Mouse (Mus musculus): ENCODE data around the gene Rhox11.
"Not testable (repeated sequence)": the region's sequence is repeated elsewhere in the genome, so short reads cannot be mapped to it uniquely, and the experiment has no call there.

Rhox11 gene

DNA sequence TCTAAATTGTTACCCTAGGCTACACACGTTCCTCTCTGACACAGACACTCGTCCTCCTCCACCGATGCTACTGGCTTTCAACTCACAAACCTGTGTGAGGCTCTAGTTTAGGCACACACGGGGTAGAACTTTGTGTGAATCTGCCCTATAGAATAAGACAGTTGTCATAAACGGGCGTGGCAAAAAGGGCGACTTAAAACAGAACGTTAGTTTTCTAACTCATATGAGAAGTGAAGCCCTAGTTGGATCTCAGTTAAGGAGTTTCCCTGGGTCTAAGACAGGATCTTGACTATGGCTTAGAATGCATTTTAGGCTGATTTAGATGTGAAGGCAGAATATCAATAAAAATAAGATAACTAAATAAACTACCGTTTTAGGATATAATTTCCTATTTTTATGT is at the start of gene Rhox11:
Gene Rhox11 (minus strand): TSS at position 101 of the 400 bp plus-strand sequence.
- DNase-seq: no peak

- no peak for DNase-seq
These were observed 36.5 kb upstream of the Rhox11 start for GRCm38 (mm10) chrX:38121478-38121877.

DNA sequence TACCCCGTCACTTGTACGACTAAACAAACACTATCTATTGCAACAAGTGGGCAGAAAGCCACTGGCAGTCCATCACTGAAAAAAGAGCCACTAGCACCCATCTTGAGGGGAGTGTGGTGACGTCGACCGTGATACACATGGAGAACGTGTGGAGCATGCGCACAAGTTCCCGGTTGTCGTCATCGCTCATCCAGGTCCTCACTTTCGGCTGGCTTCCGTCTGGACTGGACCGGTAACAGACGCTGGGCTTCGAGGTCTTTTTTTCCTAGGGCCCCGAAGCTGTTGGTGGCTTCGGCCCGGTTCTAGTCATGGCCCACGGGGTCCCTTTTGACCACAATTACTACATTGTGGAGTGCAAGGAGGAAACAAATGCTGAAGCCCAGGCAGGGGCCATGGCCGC is 36.0 kb upstream of the Rhox11 start, which contains the start of gene Rhox13:
Gene Rhox13 (plus strand): TSS at position 238 of the 400 bp plus-strand sequence.
- no peak for DNase-seq

GRCm38 (mm10) chrX:38110807-38111206 is 25.9 kb upstream of the Rhox11 start, which contains the start of gene Rhox12:
Rhox12 (minus strand) TSS chrX:38110907.
- DNase-seq: no peak

DNA sequence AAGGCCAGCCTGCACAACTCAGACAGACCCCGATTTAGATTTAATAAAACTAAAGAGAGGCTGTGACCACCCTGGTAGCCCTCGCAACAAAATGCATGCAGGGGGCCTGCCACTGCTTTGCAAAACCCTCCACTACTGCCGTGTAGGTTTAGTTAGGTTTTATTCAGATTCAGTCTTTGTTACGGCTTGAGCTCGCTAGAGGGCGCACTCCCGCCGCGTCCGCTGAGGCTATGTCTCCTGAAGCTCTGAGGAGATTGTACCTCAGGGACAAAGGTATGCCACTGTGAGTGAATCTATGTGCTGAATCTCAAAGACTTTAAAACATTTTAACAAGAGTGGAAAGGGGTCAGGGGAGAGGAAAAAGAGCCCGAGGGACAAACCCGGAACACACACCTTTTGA is 715 bp downstream of the Rhox11 start:
- DNase-seq: peak; percentile 58

- no peak for DNase-seq
These were observed 18.8 kb downstream of the Rhox11 start, which contains the start of gene Rhox10 for GRCm38 (mm10) chrX:38066175-38066574. Rhox10 (plus strand) TSS chrX:38066475.

DNA sequence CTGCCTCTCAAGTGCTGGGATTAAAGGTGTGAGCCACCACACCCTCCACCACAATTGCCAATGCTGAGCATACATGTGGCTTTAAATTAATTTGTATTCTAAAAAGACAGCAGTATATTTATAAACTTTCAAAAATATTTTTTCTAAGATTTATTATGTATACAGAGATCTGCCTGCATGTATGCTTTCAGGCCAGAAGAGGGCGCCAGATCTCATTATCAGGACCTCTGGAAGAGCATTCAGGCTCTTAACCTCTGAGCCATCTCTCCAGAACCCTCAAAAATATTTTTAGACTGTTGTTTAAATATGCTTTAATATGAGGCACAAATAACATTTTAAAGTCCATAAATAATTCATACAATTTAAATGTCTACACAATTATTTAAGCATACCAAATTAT is 23.4 kb downstream of the Rhox11 start:
- peak; percentile 8 for DNase-seq

GRCm38 (mm10) chrX:38043014-38043413 is 41.9 kb downstream of the Rhox11 start, which contains the start of gene Btg1-ps2:
Btg1-ps2 (minus strand) TSS chrX:38043114.
- DNase-seq: not testable (repeated sequence)

DNA sequence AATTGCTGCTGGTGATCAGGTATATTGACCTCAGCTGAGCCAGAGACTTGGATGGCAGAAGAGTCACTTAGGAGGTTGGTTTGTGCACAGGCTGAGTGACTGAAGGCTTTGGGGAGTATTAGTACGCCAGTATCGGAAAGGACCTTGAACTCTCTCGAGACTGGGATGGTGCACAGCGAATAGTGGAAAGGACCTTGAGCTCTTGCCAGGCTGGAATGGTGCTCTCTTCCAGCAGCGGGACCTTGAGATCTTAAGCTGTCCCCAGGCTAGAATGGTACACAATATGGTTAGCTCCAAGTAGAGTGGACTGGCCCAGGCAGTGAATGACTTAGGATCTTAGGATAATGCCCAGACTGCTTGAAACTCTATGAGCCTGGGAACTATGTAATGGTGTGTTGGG is 45.3 kb downstream of the Rhox11 start:
- DNase-seq: no peak

DNA sequence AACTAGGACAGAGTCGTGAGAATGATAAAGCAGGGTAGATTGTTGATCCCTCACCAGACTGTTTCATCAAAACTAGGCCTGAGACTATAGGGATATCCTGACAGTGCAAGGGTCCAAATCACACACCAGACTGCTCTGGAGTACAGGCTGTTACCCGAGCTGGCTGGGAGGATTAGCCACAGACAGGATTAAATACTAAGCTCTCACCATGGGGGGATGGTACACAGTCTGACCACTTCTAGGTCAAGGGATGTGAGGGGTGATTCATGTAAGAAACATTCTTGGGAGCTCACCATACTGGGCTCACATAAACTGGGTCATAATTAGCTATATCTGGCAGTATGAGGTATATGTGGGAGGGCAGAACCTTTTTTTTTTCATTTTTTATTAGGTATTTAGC is 51.1 kb downstream of the Rhox11 start:
- no peak for DNase-seq
